Mouse (Mus musculus) left cerebral cortex, adult 18-20 months (tissue): Measurements from ENCODE around the gene Fam98c. TPM values are rescaled to one million over a fixed set of nuclear protein-coding genes. Genes with fewer than 3 reads are reported as not detected.

Experiments
- DNase-seq, 2 experiments: peaks; one replicate each; pipeline ENCODE4 v3.0.0; 2021 to 2022; ENCODE audit warnings: low spot score in 2 of 2, mixed read lengths in 1 of 2
- total RNA-seq, 2 experiments: library from RNA; stranded (reverse); gene quantifications; 2 replicates each; pipeline ENCODE4 v1.2.3; 2021

Gene Fam98c
- total RNA-seq, 2 experiments from 2014 or later: 33.8 to 40.2 TPM

DNA sequence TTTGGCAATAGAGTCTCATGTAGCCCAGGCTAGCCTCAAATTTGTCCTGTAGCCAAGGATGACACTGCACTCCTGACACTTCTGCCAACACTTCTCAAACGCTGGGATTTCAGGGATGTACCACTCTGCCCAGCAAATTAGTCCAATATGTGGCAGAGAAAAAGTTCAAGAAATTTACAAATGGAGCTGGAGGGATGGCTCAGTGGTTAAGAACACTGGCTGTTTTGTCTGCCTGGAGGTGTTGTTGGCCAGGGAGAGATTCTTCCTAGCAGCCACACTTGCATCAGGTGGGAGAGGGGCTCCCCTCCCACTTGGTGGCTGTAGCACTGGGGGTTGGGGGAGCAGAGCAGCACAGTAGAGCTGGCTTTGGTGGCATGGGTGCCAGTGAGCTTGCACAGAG is 36.5 kb downstream of the Fam98c start:
- DNase-seq: no peak

DNA sequence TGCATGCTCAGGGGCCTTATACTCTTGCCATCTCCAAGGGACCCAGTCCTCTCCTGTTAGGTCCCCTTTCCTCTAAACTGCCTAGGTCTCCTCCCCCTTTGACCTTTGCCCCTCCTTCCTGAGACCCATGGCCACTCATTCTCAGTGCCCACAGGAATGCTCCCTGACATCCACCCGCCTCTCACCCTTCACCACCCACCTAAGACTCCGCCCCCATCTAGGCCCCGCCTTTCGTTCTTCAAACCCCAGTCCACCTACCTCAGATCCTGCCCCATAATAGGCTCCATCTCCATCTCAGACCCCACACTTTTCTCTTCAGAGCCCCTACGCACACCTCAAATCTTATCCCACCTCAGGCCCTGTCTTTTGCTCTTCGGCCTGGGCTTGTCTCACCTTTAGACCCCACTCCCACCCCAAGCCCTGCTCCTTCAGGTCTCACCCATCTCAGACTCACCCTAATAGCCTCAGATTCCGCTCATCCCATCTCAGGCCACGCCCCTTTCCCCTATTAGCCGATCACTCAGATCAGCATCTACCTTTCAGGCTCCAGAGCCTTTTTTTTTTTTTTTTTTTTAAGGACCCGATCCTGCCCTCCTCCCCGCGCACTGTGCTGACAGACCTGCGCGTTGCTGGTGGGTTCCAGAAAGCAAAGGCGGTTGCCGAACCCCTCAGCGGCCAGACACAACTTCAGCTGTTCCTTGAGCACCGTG is 37.7 kb downstream of the Fam98c start:
- no peak for DNase-seq

DNA sequence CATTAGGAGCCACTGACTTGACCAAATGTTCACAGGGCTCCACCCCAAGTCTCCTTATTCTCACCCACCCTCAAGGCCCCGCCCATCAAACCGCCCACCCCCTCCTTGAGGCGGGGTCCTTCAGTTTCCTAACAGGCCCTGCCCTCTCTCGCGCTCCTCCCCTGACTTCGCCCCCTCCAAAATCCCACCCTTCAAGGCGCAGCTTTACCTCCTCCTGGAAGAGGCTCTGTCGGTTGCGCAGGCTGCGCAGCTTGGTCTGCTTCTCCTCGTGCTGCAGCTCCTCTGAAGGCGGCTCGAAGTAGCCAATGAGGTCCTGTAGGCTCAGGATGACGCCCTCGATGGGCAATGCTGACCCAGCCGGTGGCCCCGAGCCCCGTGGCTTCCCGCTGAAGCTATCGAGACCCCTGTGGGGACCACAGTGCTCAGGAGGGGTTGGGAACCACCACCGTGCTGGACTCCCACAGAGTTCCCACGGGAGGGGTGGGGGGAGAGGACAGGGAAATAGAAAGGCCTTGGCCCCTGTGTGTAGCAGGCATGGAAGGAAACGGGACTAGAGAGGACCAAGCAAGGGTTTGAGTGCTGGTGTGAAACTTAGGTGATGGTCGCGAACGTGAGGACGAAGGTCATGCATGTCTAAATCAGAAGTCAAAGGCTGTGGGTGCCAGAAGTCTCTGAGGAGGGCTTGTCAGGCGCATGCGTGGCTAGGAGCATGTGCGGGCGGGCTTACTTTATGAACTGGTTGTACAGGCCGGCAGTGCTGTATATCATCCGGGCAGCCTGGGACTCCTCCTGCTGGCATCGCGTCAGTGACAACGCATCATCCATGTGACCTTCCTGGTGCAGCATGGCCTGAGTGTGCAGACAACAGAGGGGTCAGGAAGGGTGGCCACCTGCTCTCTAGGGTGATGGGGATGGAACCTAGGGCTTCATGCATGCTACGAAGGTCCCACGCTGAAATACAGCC is 46.8 kb downstream of the Fam98c start:
- DNase-seq: peak; percentile 30 to 45

Other genes starting within 250 kb of the Fam98c start
- 100 to 1,000 TPM; 192 TPM for gene Actn4, start 193.9 kb downstream of the Fam98c start, total RNA-seq
- 100 to 1,000 TPM; 196 to 199 TPM for gene Eif3k, start 174.4 kb downstream of the Fam98c start, total RNA-seq
- gene Map4k1, start 174.2 kb downstream of the Fam98c start, total RNA-seq: 1 to 10 TPM; 1.0 to 1.7 TPM
- gene Ryr1, start 31.1 kb downstream of the Fam98c start, total RNA-seq: 1 to 10 TPM; 6.5 to 8.9 TPM
- gene Rasgrp4, start 21.4 kb downstream of the Fam98c start, total RNA-seq: 1 to 10 TPM; 1.4 TPM
- gene Ggn, start 14.0 kb upstream of the Fam98c start, total RNA-seq: 1 to 10 TPM; 1.6 to 1.9 TPM
- 10 to 100 TPM; 50.2 to 53.6 TPM for gene Spred3, start 14.2 kb upstream of the Fam98c start, total RNA-seq
- gene Psmd8, start 24.5 kb upstream of the Fam98c start, total RNA-seq: 100 to 1,000 TPM; 121 to 125 TPM
- 1 to 10 TPM; 1.1 to 1.5 TPM for gene Catsperg1, start 57.8 kb upstream of the Fam98c start, total RNA-seq
- gene Kcnk6, start 76.3 kb upstream of the Fam98c start, total RNA-seq: 1 to 10 TPM; 3.0 to 3.1 TPM
- 10 to 100 TPM; 51.7 to 52.4 TPM for gene Yif1b, start 82.1 kb upstream of the Fam98c start, total RNA-seq
- gene 2200002D01Rik, start 92.2 kb upstream of the Fam98c start, total RNA-seq: under 1 TPM; 0.65 to 0.98 TPM
- 10 to 100 TPM; 27.6 to 33.5 TPM for gene Spint2, start 125.7 kb upstream of the Fam98c start, total RNA-seq
- gene Ppp1r14a, start 133.1 kb upstream of the Fam98c start, total RNA-seq: 10 to 100 TPM; 16.8 to 18.3 TPM
- gene Dpf1, start 147.7 kb upstream of the Fam98c start, total RNA-seq: 100 to 1,000 TPM; 107 to 120 TPM